Mouse (Mus musculus) ES-E14 (cell line): ENCODE results near the gene Cc2d2a. TPM values are rescaled to one million over a fixed set of nuclear protein-coding genes. Genes with fewer than 3 reads are reported as not detected.
A peak's percentile ranks its signal among the peaks of the same experiment; 100 is the strongest.

Experiments
- DNase-seq: peaks from one replicate; pipeline ENCODE4 v3.0.0-alpha.2; 2013; ENCODE audit warnings: low read depth, low spot score
- H3K27ac ChIP-seq: 2 replicates; pipeline ENCODE4 v1.5.1; 2012; ENCODE audit warnings: low read depth, mild to moderate bottlenecking, low read length, moderate library complexity, mixed read lengths; ENCODE audit not compliant: poor library complexity, insufficient read depth, severe bottlenecking
- H3K36me3 ChIP-seq: 2 replicates; pipeline ENCODE4 v1.6.1; 2012; ENCODE audit warnings: mild to moderate bottlenecking, low read length, moderate library complexity, mixed read lengths; ENCODE audit not compliant: control insufficient read depth, poor library complexity, insufficient read depth, severe bottlenecking
- H3K4me1 ChIP-seq, 2 experiments: fragments of 150-350 bp in 1 of 2; sonication (generic) in 1 of 2; 2 replicates each; pipeline ENCODE4 v1.6.1; 2012; ENCODE audit warnings: low read length in 2 of 2, mild to moderate bottlenecking in 1 of 2, mixed read lengths in 1 of 2; ENCODE audit not compliant: control insufficient read depth in 2 of 2, insufficient read depth in 2 of 2, poor library complexity in 1 of 2
- H3K4me3 ChIP-seq, 2 experiments: fragments of 150-350 bp in 1 of 2; sonication (generic) in 1 of 2; 2 replicates each; pipeline ENCODE4 v1.5.1; 2012; ENCODE audit warnings: low read length in 2 of 2, low read depth in 1 of 2, mild to moderate bottlenecking in 1 of 2, mixed read lengths in 1 of 2; ENCODE audit not compliant: insufficient read depth in 1 of 2, poor library complexity in 1 of 2, severe bottlenecking in 1 of 2
- H3K9ac ChIP-seq: 2 replicates; pipeline ENCODE4 v1.6.1; 2012; ENCODE audit warnings: low read depth, mild to moderate bottlenecking, low read length, mixed read lengths; ENCODE audit not compliant: poor library complexity, insufficient read depth, severe bottlenecking
- H3K9me3 ChIP-seq: fragments of 150-350 bp; sonication (generic); 2 replicates; pipeline ENCODE4 v1.6.1; 2012; ENCODE audit warnings: low read depth, mild to moderate bottlenecking, low read length; ENCODE audit not compliant: control insufficient read depth, insufficient read depth
- CHD2 ChIP-seq: IDR thresholded peaks from 2 replicates; pipeline ENCODE4 v1.6.1; 2014; ENCODE audit warnings: mild to moderate bottlenecking, low read depth, low read length, inconsistent platforms
- HCFC1 ChIP-seq: IDR thresholded peaks from 2 replicates; pipeline ENCODE4 v1.6.1; 2012; ENCODE audit warnings: low read length, inconsistent platforms, borderline replicate concordance; ENCODE audit not compliant: insufficient read depth
- MAFK ChIP-seq: IDR thresholded peaks from 2 replicates; pipeline ENCODE4 v1.6.1; 2014; ENCODE audit warnings: mild to moderate bottlenecking, low read depth, low read length, inconsistent platforms; ENCODE audit not compliant: insufficient read depth
- ZC3H11A ChIP-seq: IDR thresholded peaks from 2 replicates; pipeline ENCODE4 v1.6.1; 2012; ENCODE audit warnings: low read depth, mild to moderate bottlenecking, inconsistent platforms, low read length, borderline replicate concordance
- ZNF384 ChIP-seq: IDR thresholded peaks from 2 replicates; pipeline ENCODE4 v1.6.1; 2012; ENCODE audit warnings: low read depth, low read length, inconsistent platforms
- in situ Hi-C, 2 experiments: fragments of 600-800 bp; cut with MboI; formaldehyde crosslinking; loops; one replicate each; pipeline ENCODE4 v1.15.1; 2025; ENCODE audit warnings: low sequenced_read_pairs in 2 of 2, inconsistent platforms in 1 of 2; ENCODE audit not compliant: unreplicated experiment in 2 of 2
- total RNA-seq: library from RNA; depleted of rRNA; stranded (reverse); fragments of 300-350 nt; gene quantifications from 2 replicates; pipeline ENCODE4 v1.2.3, GENCODE M21; 2012; rRNA removed

Gene Cc2d2a
- 4.7 and 6.0 TPM in 2 replicates for total RNA-seq

GRCm38 (mm10) chr5:43661997-43662961 is at the start of gene Cc2d2a:
Gene Cc2d2a (plus strand): TSS chr5:43662346.
- H3K4me3 ChIP-seq: no peak within 1 kb of the TSS

GRCm38 (mm10) chr5:43621575-43622299 is 40.4 kb upstream of the Cc2d2a start:
- TF ChIP-seq MAFK: no peak
- H3K4me1 ChIP-seq: no peaks in the 10 kb centered on the region
- H3K9me3 ChIP-seq: no peaks in the 10 kb centered on the region
- H3K36me3 ChIP-seq: no peaks in the 10 kb centered on the region
- H3K9ac ChIP-seq: no peak overlapping the region
- H3K4me3 ChIP-seq: no peak overlapping the region
- no peak for DNase-seq
- no peak overlapping the region for H3K27ac ChIP-seq
- in situ Hi-C loops: no loop called here

More at GRCm38 (mm10) chr5:43661997-43662961, at the start of gene Cc2d2a:
- Histone ChIP-seq H3K9me3 (no peaks in the 10 kb centered on the region), H3K36me3 (no peaks in the 10 kb centered on the region), H3K9ac (no peak within 1 kb of the TSS), H3K27ac (0 out of 2 replicates have a peak within 1 kb of the TSS, but pooled peaks have one; percentile 10), H3K4me1 (peaks cover 2% of the 10 kb centered on the region in 2 experiments; a peak in 1 of 4 replicates)
- in situ Hi-C loops: no loop called here
- DNase-seq: no peak
- TF ChIP-seq ZC3H11A (no peak), ZNF384 (peak; percentile 52; the same call in 1 of the 2 replicates)

- Histone ChIP-seq H3K9ac (no peak overlapping the region), H3K27ac (no peak overlapping the region), H3K4me1 (no peaks in the 10 kb centered on the region), H3K4me3 (no peak overlapping the region), H3K9me3 (no peaks in the 10 kb centered on the region), H3K36me3 (no peaks in the 10 kb centered on the region)
- in situ Hi-C loops: no loop called here
- no peak for DNase-seq
- no peak for TF ChIP-seq HCFC1
- TF ChIP-seq ZNF384: no peak
- TF ChIP-seq ZC3H11A: no peak
- TF ChIP-seq MAFK: no peak
- no peak for TF ChIP-seq CHD2
Observed at GRCm38 (mm10) chr5:43625407-43625806, 36.7 kb upstream of the Cc2d2a start.

GRCm38 (mm10) chr5:43634071-43634601 is 28.0 kb upstream of the Cc2d2a start:
- no peak for DNase-seq
- H3K4me3 ChIP-seq: no peak overlapping the region
- TF ChIP-seq ZNF384 (no peak), ZC3H11A (no peak), HCFC1 (no peak), CHD2 (no peak), MAFK (no peak)
- H3K9ac ChIP-seq: no peak overlapping the region
- H3K27ac ChIP-seq: no peak overlapping the region
- H3K36me3 ChIP-seq: no peaks in the 10 kb centered on the region
- H3K4me1 ChIP-seq: no peaks in the 10 kb centered on the region
- in situ Hi-C loops: no loop called here
- no peaks in the 10 kb centered on the region for H3K9me3 ChIP-seq
